Mouse (Mus musculus) liver, embryonic 16.5 days (tissue): ENCODE results near the gene Bcam. TPM values are rescaled to one million over a fixed set of nuclear protein-coding genes. Genes with fewer than 3 reads are reported as not detected.

Experiments used
- ATAC-seq: fragments of 200-750 bp; cut with Nextera tagmentation; 2 replicates; pipeline ENCODE4 v1.8.0; 2017; ENCODE audit warnings: low read depth, mild to moderate bottlenecking, moderate number of reproducible peaks, moderate library complexity
- H3K27ac ChIP-seq: fragments of 300-500 bp; sonication (generic); 2 replicates; pipeline ENCODE4 v1.5.1; 2014; ENCODE audit warnings: mild to moderate bottlenecking, low read length
- H3K27me3 ChIP-seq: fragments of 300-500 bp; sonication (generic); 2 replicates; pipeline ENCODE4 v1.6.1; 2014; ENCODE audit warnings: low read depth, low read length, mixed read lengths; ENCODE audit not compliant: control insufficient read depth, insufficient read depth
- H3K36me3 ChIP-seq: fragments of 300-500 bp; sonication (generic); 2 replicates; pipeline ENCODE4 v1.6.1; 2014; ENCODE audit warnings: mild to moderate bottlenecking; ENCODE audit not compliant: control insufficient read depth, insufficient read depth
- H3K4me1 ChIP-seq: fragments of 300-500 bp; sonication (generic); 2 replicates; pipeline ENCODE4 v1.6.1; 2014; ENCODE audit warnings: low read depth, low read length, mixed read lengths; ENCODE audit not compliant: control insufficient read depth
- H3K4me2 ChIP-seq: fragments of 300-500 bp; sonication (generic); 2 replicates; pipeline ENCODE4 v1.6.1; 2014; ENCODE audit warnings: low read depth, low read length, mixed read lengths
- H3K4me3 ChIP-seq: fragments of 300-500 bp; sonication (generic); 2 replicates; pipeline ENCODE4 v1.5.1; 2014; ENCODE audit warnings: low read depth, mild to moderate bottlenecking, low read length
- H3K9ac ChIP-seq: fragments of 300-500 bp; sonication (generic); 2 replicates; pipeline ENCODE4 v1.6.1; 2014; ENCODE audit warnings: low read depth, low read length
- H3K9me3 ChIP-seq: fragments of 300-500 bp; sonication (generic); replicated peaks from 2 replicates; pipeline ENCODE4 v1.6.1; 2016; ENCODE audit warnings: low read length; ENCODE audit not compliant: control insufficient read depth
- WGBS: fragments of 180-500 bp; shearing (Covaris S2); extraction: QIAGEN DNeasy Blood & Tissue Kit; methylation state at CpG from one replicate; pipeline ENCODE4 v1.1.7; 2014; ENCODE audit not compliant: insufficient replicate concordance; 5-methylcytosine and 5-hydroxymethylcytosine counted together
- polyA plus RNA-seq: library from polyadenylated mRNA; unstranded; fragments of >200 nt; fragmentation: Nextera tagmentation; extraction: Ambion mirVana; gene quantifications from 2 replicates; pipeline ENCODE4 v1.2.1, GENCODE M21; 2015

Gene Bcam
- polyA plus RNA-seq, 1 experiment from 2014 or later, result 9.7 TPM

DNA sequence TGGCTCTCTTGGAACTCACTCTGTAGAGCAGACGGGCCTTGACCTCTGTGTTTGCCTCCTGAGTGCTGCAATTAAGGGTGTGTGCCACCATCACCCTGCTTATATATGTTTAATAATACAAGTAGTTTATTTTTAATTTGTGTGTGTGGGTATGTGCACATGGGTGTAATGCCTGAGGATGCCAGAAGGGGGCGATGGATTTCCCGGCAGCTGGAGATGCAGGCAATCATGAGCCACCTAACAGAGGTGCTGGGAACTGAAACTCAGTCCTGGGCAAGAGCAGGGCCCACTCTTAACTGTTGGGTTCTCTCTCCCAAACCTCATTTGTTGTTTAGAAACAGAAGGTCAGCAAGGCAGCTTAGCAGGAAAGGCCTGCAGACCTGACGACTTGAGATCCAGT lies 9.1 kb upstream of the Bcam start:
- no peak overlapping the region for H3K4me2 ChIP-seq
- no peak for ATAC-seq

DNA sequence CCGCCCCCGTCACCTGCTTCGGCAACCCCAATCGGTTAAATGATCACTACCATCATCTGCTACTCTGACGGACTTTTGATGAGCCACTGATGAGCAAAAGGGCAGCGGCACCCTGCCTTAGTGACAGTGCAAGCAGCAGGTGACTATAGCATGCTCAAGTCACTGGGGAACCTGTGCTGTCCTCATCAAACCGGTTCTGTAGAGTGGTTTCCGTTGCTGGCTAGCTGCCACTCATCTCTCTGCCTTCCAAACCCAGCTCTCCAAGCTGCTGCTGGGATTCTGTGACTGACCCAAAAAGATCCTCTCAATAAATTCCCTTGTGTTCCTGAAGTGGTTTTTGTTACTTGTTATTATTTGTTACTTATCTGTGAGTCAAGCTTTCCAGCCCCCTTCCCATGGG lies 7.8 kb upstream of the Bcam start:
- Histone ChIP-seq H3K27me3 (no peaks in the 10 kb centered on the region), H3K27ac (no peak overlapping the region), H3K36me3 (0 out of 2 replicates have a peak, but pooled peaks cover 2% of the 10 kb centered on the region), H3K4me3 (no peak overlapping the region), H3K4me1 (no peaks in the 10 kb centered on the region), H3K9me3 (no peaks in the 10 kb centered on the region), H3K4me2 (no peak overlapping the region), H3K9ac (no peak overlapping the region)
- WGBS, result 71% methylated on average over 8 of the region's 8 CpGs
- ATAC-seq, result no peak

More for the DNA sequence above, 9.1 kb upstream of the Bcam start:
- Histone ChIP-seq H3K9ac (no peak overlapping the region), H3K4me1 (no peaks in the 10 kb centered on the region; the same call in 1 of the 2 replicates), H3K27ac (no peak overlapping the region), H3K27me3 (no peaks in the 10 kb centered on the region), H3K9me3 (no peaks in the 10 kb centered on the region), H3K36me3 (0 out of 2 replicates have a peak, but pooled peaks cover 2% of the 10 kb centered on the region), H3K4me3 (no peak overlapping the region)
- 63% methylated on average over 4 of the region's 4 CpGs for WGBS

DNA sequence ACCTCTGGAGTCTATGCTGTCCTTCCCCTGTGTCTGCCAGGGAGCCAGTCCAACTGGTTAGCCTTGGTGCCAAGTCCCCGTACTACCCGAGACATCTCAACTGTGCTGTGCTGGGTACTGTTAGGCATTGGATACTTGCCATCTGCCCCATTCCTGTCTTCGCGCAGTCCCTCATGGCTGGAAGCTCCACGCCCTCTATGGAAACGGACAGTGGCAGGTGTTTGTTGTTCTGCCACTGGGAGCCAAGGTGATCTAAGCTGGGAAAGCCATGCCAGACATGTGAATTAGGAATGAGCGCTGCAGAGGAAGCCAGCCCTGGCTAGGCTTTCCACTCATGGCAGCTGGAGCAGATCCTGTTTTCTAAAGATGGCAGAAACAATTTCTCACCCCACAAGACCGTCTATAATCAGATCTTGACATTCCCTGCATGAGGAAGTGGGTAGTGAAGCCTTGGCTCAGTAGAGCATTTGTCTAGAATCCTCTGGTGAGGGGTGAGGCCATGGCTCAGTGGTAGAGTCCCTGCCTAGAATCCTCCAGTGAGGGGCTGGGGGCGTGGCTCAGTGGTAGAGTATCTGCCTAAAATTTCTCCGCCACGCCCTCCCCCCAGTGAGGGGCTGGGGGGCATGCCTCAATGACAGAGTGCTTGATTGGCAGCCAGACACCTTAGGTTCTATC lies 6.4 kb upstream of the Bcam start:
- WGBS, result 64% methylated on average over 11 of the region's 11 CpGs
- H3K4me2 ChIP-seq, result no peak overlapping the region

DNA sequence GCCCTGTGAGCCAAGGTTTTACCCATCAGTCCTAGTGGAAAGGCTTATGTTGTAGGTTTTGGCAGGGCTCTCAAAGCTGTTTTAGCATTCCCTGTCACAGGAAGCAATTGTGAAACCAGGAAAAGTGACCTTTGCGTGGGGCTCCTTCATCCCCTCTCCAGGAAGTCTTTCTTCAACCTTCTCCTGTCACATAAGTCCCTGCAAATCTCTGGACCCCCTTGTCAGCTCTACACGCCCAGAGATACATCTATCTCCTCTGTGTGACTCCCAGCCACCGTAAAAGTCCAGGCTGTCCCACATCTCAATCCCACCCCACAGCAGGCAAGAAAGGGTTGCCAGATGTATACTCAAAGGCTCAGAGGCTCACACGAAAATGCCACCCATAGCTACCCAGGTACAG lies 866 bp upstream of the Bcam start:
- no peak for ATAC-seq
- peaks cover 28% of the 10 kb centered on the region for H3K27me3 ChIP-seq
- 42% methylated on average over 4 of the region's 4 CpGs for WGBS

More for the DNA sequence above, 6.4 kb upstream of the Bcam start:
- no peaks in the 10 kb centered on the region for H3K4me1 ChIP-seq
- no peaks in the 10 kb centered on the region for H3K9me3 ChIP-seq
- H3K36me3 ChIP-seq, result 0 out of 2 replicates have a peak, but pooled peaks cover 2% of the 10 kb centered on the region
- no peak overlapping the region for H3K27ac ChIP-seq
- H3K27me3 ChIP-seq, result peaks cover under 1% of the 10 kb centered on the region; the same call in 1 of the 2 replicates
- ATAC-seq, result no peak
- no peak overlapping the region for H3K4me3 ChIP-seq
- no peak overlapping the region for H3K9ac ChIP-seq

DNA sequence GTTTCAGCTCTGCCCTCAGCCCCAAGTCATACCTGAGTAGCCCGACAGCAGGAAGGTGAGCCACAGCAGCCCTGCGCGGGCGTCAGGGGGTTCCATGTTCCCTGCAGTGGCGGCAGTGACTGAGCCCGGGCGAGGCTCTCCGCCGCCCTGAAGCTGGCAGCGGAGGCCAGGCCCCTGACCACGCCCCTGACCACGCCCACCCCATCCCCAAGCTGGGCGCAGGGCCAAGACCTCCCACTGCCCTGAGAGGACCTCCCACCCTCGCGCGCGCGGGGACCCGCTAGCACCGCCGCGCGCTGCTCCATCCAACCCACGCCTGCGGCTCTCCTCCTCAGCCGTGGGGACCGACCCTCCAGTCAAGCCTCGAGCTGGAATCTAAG lies 451 bp downstream of the Bcam start:
- Histone ChIP-seq H3K9me3 (no peaks in the 10 kb centered on the region), H3K27ac (no peak overlapping the region), H3K4me2 (peak overlapping the region; percentile 62), H3K9ac (peak overlapping the region; percentile 36), H3K36me3 (no peaks in the 10 kb centered on the region), H3K4me3 (peak overlapping the region; percentile 46), H3K4me1 (peaks cover 6% of the 10 kb centered on the region), H3K27me3 (peaks cover 28% of the 10 kb centered on the region)
- WGBS, result under 1% methylated on average over 28 of the region's 28 CpGs
- peak; percentile 73 for ATAC-seq

More for the DNA sequence above, 866 bp upstream of the Bcam start:
- no peak overlapping the region for H3K27ac ChIP-seq
- H3K9ac ChIP-seq, result no peak overlapping the region
- H3K4me2 ChIP-seq, result no peak overlapping the region
- H3K4me1 ChIP-seq, result peaks cover 6% of the 10 kb centered on the region
- no peaks in the 10 kb centered on the region for H3K9me3 ChIP-seq
- H3K4me3 ChIP-seq, result no peak overlapping the region
- no peaks in the 10 kb centered on the region for H3K36me3 ChIP-seq

DNA sequence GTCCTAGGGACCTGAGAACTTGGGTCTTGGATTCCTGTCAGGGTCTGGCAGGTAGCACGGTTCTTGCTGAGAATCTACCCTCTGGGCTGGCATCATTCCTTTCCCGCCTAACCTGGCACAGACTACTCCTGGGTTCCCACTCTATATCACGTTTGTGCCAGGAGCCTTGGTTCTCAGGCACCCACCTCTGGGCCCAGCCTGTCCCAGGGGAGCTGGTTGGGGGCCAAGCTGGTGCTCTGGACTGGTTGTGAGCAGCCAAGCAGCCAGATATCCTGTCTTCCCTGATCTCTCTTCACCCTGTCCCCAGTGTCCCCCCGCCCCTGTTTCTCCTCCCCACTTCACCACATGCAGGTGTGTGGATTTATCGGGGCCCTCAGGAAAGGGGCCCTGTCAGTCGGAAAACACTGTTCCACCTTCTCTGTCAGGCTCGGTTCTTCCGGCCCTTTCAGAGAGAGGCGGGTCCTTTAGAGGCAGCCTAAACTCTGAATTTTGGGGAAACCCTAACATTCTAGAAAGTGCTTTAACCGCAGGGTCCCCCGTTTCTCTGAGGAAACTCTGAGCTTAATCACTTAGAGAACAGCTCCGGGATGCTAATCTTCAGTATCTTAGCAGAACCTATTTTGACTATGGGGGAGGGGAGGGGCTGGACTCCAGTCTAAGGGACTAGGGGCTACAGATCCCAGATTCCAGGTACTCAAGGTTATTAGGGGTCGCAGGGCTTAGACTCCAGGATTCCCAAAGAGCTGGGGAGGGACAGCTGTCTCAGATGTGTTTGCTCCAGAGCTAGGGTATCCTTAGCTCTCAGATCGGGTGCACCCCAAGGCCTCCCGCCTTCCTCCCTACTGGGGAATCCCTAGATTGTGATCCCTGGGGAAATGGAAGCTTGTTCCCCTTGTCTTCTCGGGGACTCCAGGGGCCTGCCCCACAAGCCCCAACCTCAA lies 1.1 kb downstream of the Bcam start:
- peak overlapping the region; percentile 62 for H3K4me2 ChIP-seq
- 12% methylated on average over 16 of the region's 16 CpGs for WGBS
- peaks cover 6% of the 10 kb centered on the region for H3K4me1 ChIP-seq
- H3K27ac ChIP-seq, result no peak overlapping the region
- peaks cover 28% of the 10 kb centered on the region for H3K27me3 ChIP-seq
- H3K9me3 ChIP-seq, result no peaks in the 10 kb centered on the region
- no peak for ATAC-seq
- no peaks in the 10 kb centered on the region for H3K36me3 ChIP-seq
- H3K4me3 ChIP-seq, result peak overlapping the region; percentile 46
- H3K9ac ChIP-seq, result peak overlapping the region; percentile 36

DNA sequence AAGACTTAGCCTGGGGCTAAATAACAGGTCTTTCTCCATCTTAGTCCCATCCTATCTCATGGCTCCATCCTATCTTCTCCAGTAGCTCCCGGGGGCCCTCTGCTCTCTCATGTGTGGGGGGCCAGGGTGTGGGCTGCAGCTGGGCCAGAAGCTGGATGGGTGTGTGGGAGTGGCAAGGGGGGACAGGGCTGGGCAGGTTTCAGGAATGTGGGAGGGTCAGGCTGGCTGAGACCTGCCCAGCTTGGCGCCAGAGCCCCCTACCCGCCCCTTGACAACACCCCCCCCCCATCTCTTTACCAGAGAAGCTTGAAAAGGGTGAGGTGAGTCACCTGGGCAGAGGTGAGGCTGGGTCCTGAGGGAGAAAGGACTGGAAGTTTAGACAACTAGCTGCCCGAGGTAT lies 1.8 kb downstream of the Bcam start:
- Histone ChIP-seq H3K9ac (no peak overlapping the region), H3K27ac (no peak overlapping the region), H3K27me3 (peaks cover 28% of the 10 kb centered on the region), H3K9me3 (no peaks in the 10 kb centered on the region), H3K4me1 (peaks cover 6% of the 10 kb centered on the region), H3K4me2 (no peak overlapping the region), H3K4me3 (no peak overlapping the region), H3K36me3 (no peaks in the 10 kb centered on the region)
- no peak for ATAC-seq
- 28% methylated on average over 4 of the region's 4 CpGs for WGBS

DNA sequence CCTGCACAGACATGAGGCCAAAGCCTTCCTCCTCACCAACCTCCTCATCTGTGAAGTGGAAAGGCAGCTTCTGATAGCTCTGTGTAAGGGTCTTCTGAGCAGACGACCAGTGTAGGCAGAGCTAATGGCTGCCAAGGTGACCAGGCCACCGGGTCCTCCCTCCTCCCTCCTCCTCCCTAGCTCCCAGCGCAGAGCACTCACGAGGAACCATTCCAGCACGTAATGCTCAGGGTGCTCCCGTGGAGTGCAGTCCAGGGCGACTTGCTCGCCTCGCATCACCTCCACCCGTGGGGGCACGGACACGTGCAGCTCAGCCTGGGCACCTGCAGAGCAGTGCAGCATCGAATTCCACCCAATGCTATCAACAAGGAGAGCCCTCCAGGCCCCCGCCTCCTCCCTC lies 2.6 kb downstream of the Bcam start:
- H3K36me3 ChIP-seq, result no peaks in the 10 kb centered on the region
- peaks cover 28% of the 10 kb centered on the region for H3K27me3 ChIP-seq
- H3K27ac ChIP-seq, result no peak overlapping the region
- H3K9me3 ChIP-seq, result no peaks in the 10 kb centered on the region
- ATAC-seq, result no peak
- no peak overlapping the region for H3K4me2 ChIP-seq
- H3K4me3 ChIP-seq, result no peak overlapping the region
- no peak overlapping the region for H3K9ac ChIP-seq
- peaks cover 6% of the 10 kb centered on the region for H3K4me1 ChIP-seq
- WGBS, result 67% methylated on average over 14 of the region's 14 CpGs

DNA sequence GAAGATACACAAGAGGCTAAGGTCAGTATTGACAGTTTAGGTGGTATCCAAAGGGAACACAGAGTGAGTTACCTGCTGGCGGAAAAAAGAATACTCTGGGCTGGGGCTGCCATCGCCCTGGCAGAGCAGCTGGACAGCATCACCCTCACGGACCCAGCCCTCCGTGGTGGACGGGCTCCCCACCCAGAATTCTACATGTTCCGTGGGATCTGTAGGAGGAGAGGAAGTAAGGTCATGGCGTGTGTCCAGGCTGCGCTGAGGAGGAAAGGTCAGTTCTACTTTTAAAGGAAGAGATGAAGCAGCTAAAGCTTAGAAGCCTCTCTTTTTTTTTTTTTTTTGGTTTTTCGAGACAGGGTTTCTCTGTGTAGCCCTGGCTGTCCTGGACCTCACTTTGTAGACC lies 6.2 kb downstream of the Bcam start:
- Histone ChIP-seq H3K9me3 (no peaks in the 10 kb centered on the region), H3K9ac (no peak overlapping the region), H3K4me1 (no peaks in the 10 kb centered on the region), H3K4me2 (no peak overlapping the region), H3K27ac (no peak overlapping the region), H3K27me3 (peaks cover 6% of the 10 kb centered on the region), H3K36me3 (no peaks in the 10 kb centered on the region), H3K4me3 (no peak overlapping the region)
- ATAC-seq, result no peak
- WGBS, result 73% methylated on average over 8 of the region's 9 CpGs
